In the genomic region with DNA sequence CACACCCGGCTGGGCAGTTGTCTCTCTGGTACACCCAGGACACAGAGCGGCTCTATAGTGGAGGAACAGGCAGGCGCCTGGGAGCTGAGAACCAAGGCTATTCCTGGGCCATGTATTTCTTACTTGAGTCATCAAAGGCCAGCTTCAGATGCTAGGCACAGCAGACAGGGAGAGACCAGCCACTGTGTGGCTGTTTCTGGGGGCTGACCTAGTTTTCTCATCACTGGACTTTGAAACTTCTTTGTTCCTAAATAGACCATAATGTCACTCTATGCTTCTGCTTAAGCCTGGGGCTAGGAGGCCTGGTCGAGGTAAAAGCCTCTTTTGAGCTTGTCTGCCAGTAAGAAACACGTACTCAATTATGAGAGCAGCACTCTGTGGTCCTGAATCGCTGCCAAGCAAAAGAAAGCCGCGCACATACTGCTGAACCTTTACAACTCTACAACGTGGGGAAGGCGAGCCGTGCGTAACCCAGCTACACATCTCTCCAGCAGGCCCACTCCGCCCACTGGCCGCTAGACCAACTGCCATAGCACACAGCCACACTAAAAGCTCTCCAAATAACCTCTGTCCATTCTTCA, we compare ENCODE assay signal across 9 mouse cellular contexts.
DNase-seq lines count a peak whose midpoint lies in the region; ATAC-seq and TF ChIP-seq lines count a peak whose summit lies in the region.
"Had no signal": no experiment of that assay in that cellular context is flagged by ENCODE, and none has a peak within 500 bp of the region (broad histone marks: within the 10 kb centered on the region; RNA-seq: fewer than 3 reads in every experiment).

No protein-coding gene starts in this region.

- peak; percentile 87 for ATAC-seq in forebrain, embryonic 16.5 days
- no peak; the same call in 1 of the 2 replicates for ATAC-seq in kidney, postnatal 0 days (replicated peaks; ENCODE audit: low FRiP score, low read depth)

- DNase-seq in NIH3T3 (ENCODE audit: low read depth), result peak; percentile 55
- DNase-seq in adrenal gland, postnatal 10 days, result peak; percentile 59
- peak; percentile 83 for DNase-seq in kidney, postnatal 0 days (ENCODE audit: low spot score)
- DNase-seq in lung, adult 18-20 months, result peak; percentile 20 to 31
- peak; percentile 46 for DNase-seq in right cerebral cortex, postnatal 14 days
- no peak for DNase-seq in c-Kit-positive CD71-positive TER-119-positive erythroid progenitor cells, embryonic 14.5 days (ENCODE audit: low spot score)
- DNase-seq in adipocyte (ENCODE audit: low spot score), result no peak

- no peaks in the 10 kb centered on the region for H3K36me3 ChIP-seq in forebrain, embryonic 16.5 days (ENCODE audit: control insufficient read depth, insufficient read depth)
- no peaks in the 10 kb centered on the region for H3K36me3 ChIP-seq in kidney, postnatal 0 days (ENCODE audit: insufficient read depth, low read length)
- H3K36me3 ChIP-seq: liver, embryonic 15.5 days had no signal

- H3K9ac ChIP-seq in forebrain, embryonic 16.5 days (replicated peaks; ENCODE audit: low read depth, low read length), result no peak overlapping the region
- H3K9ac ChIP-seq in kidney, postnatal 0 days (ENCODE audit: low read depth, low read length), result no peak overlapping the region
- H3K9ac ChIP-seq: liver, embryonic 15.5 days had no signal

- no peak overlapping the region for H3K4me2 ChIP-seq in forebrain, embryonic 16.5 days (ENCODE audit: low read length)
- H3K4me2 ChIP-seq in kidney, postnatal 0 days (ENCODE audit: low read length), result no peak overlapping the region
- H3K4me2 ChIP-seq: liver, embryonic 15.5 days had no signal

- 0 out of 2 replicates have a peak, but pooled peaks have one; percentile 3 for TF ChIP-seq CTCF in kidney, postnatal 0 days (IDR thresholded peaks at IDR 0.05; ENCODE audit: low read depth)

- H3K27me3 ChIP-seq in forebrain, embryonic 16.5 days (replicated peaks; ENCODE audit: control insufficient read depth, insufficient read depth, low read length), result no peaks in the 10 kb centered on the region; the same call in 1 of the 2 replicates
- H3K27me3 ChIP-seq in kidney, postnatal 0 days (ENCODE audit: insufficient read depth, low read length), result no peaks in the 10 kb centered on the region
- H3K27me3 ChIP-seq: liver, embryonic 15.5 days had no signal

- H3K27ac ChIP-seq in forebrain, embryonic 16.5 days (ENCODE audit: low read length), result 0 out of 2 replicates have a peak overlapping the region, but pooled peaks have one; percentile 21
- peak overlapping the region; percentile 59 for H3K27ac ChIP-seq in kidney, postnatal 0 days
- H3K27ac ChIP-seq: liver, embryonic 15.5 days had no signal

- peaks cover 16% of the 10 kb centered on the region for H3K4me1 ChIP-seq in forebrain, embryonic 16.5 days (replicated peaks; ENCODE audit: control insufficient read depth, insufficient read depth, low read length)
- H3K4me1 ChIP-seq in kidney, postnatal 0 days (replicated peaks; ENCODE audit: insufficient read depth, low read length), result peaks cover 9% of the 10 kb centered on the region; the same call in 1 of the 2 replicates
- H3K4me1 ChIP-seq: liver, embryonic 15.5 days had no signal

- H3K4me3 ChIP-seq in forebrain, embryonic 16.5 days (replicated peaks; ENCODE audit: low read length), result no peak overlapping the region
- H3K4me3 ChIP-seq in kidney, postnatal 0 days (replicated peaks; ENCODE audit: low read depth, low read length), result no peak overlapping the region
- H3K4me3 ChIP-seq: liver, embryonic 15.5 days had no signal

- H3K9me3 ChIP-seq in forebrain, embryonic 16.5 days (ENCODE audit: control insufficient read depth, low read length), result no peaks in the 10 kb centered on the region
- no peaks in the 10 kb centered on the region for H3K9me3 ChIP-seq in kidney, postnatal 0 days (replicated peaks; ENCODE audit: low read length)
- H3K9me3 ChIP-seq: liver, embryonic 15.5 days had no signal

- WGBS in forebrain, embryonic 16.5 days, result 28% methylated on average over 14 of the region's 14 CpGs
- WGBS in kidney, postnatal 0 days, result 46% methylated on average over 14 of the region's 14 CpGs

Comparison
In these comparisons a context has a peak if more than half of its experiments do, and no peak if none do; other contexts are left out.
1. DNase-seq: peak in NIH3T3 (single experiment), adrenal gland, postnatal 10 days (single experiment), kidney, postnatal 0 days (single experiment), lung, adult 18-20 months (2 of 2) and right cerebral cortex, postnatal 14 days (single experiment); none in c-Kit-positive CD71-positive TER-119-positive erythroid progenitor cells, embryonic 14.5 days (single experiment) and adipocyte (single experiment).